Mouse (Mus musculus): ENCODE data around the gene Tex13b. TPM values are rescaled to one million over a fixed set of nuclear protein-coding genes. Genes with fewer than 3 reads are reported as not detected.
"Not testable (repeated sequence)": the region's sequence is repeated elsewhere in the genome, so short reads cannot be mapped to it uniquely, and the experiment has no call there.

Tex13b gene
- polyA plus RNA-seq (2015; fragmentation: Nextera tagmentation; extraction: Ambion mirVana) = not detected in 2 replicates

DNA sequence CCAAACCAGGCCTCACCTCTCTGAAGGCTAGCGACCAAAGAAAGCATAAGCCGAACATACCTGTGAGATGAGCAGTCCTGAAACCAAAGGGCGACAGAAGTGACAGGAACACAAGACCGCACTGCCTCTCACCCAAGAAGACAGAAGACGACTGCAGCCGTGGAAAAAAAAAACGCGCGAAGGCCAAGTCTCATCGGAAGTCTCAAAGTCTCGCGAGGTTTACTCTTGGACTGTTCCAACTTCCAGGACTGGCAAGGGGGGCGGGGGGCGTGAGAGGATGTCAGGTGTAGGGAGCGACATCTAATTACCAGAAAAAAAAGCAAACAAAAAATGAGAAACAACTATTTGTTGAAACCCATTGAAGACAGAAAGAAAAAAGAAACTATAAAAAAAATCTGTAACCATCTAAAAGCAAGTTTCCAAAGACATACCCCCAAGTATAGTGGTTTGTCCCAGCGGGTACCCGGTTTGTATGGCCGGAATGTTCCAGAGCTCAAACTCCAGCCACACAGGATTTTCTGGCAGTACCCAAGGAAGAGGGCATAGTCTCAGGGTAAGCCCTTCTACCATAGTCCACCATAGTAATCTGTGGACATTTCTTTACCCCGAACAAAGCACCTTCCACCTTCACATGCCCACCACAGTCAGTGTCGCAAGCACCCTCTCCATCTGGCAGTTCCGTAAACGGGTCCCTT lies at the start of gene Tex13b:
Gene Tex13b (minus strand): TSS at position 122 of the 695 bp plus-strand sequence.
- no peaks in the 10 kb centered on the region for H3K4me1 ChIP-seq (ENCODE audit: control insufficient read depth, insufficient read depth, low read depth, low read length)

DNA sequence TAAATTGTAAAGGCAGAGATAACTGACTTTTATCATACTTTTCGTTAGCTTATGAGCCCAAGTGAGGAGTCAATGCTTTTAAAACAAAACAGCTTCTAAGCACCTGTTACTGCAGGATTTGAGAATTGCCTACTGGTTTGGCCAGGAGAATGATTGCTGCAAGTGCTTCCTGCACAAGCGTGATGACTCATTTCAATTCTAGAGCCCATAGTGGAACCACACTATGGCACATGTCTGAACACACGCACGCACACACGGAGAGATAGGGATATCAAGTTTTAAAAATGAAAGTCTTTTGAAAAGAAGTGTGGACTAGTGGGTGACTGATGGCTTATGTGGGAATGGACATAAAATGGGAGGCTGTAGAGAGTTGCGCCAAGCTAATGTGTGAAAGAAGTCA lies 49.5 kb upstream of the Tex13b start:
- ATAC-seq = no peak
- Histone ChIP-seq H3K27me3 (replicated peaks; ENCODE audit: control insufficient read depth, insufficient read depth, low read length) (no peaks in the 10 kb centered on the region), H3K4me3 (ENCODE audit: low read length) (no peak overlapping the region), H3K4me1 (ENCODE audit: control insufficient read depth, insufficient read depth, low read depth, low read length) (no peaks in the 10 kb centered on the region), H3K9ac (ENCODE audit: low read depth, low read length) (no peak overlapping the region), H3K36me3 (ENCODE audit: control insufficient read depth, insufficient read depth, low read length) (no peaks in the 10 kb centered on the region), H3K9me3 (ENCODE audit: control insufficient read depth, low read length) (no peaks in the 10 kb centered on the region), H3K4me2 (ENCODE audit: low read length) (no peak overlapping the region), H3K27ac (ENCODE audit: low read depth, low read length) (no peak overlapping the region)
- WGBS = 92% methylated on average over 6 of the region's 6 CpGs

More for the DNA sequence above, at the start of gene Tex13b:
- no peaks in the 10 kb centered on the region for H3K9me3 ChIP-seq (ENCODE audit: control insufficient read depth, low read length)
- no peak within 1 kb of the TSS for H3K9ac ChIP-seq (ENCODE audit: low read depth, low read length)
- no peaks in the 10 kb centered on the region for H3K36me3 ChIP-seq (ENCODE audit: control insufficient read depth, insufficient read depth, low read length)
- H3K27ac ChIP-seq (ENCODE audit: low read depth, low read length) = no peak within 1 kb of the TSS
- WGBS = 95% methylated on average over 22 of the region's 22 CpGs
- H3K4me3 ChIP-seq (ENCODE audit: low read length) = no peak within 1 kb of the TSS
- ATAC-seq = no peak
- no peaks in the 10 kb centered on the region; the same call in 1 of the 2 replicates for H3K27me3 ChIP-seq (replicated peaks; ENCODE audit: control insufficient read depth, insufficient read depth, low read length)
- no peak within 1 kb of the TSS for H3K4me2 ChIP-seq (ENCODE audit: low read length)

DNA sequence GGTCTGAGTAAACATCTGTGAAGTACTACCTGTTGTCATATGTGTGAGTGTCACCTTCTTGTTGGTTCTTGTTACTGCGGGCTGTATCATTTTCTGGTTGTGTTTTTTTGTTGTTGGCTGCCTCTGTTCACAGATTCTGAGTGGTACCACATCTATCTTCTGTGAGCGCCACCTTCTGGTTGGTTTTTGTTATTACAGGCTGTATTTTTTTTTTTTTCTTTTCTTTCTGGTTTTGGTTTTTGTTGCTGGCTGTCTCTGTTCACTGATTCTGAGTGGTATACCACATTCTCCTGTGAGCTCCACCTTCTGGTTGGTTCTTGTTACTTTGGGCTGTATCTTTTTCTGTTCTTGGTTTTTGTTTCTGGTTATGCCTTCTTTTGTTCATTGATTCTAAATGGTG lies 44.2 kb upstream of the Tex13b start:
- no peak overlapping the region for H3K9ac ChIP-seq (ENCODE audit: low read depth, low read length)
- 50% methylated on average over 2 of the region's 2 CpGs for WGBS
- ATAC-seq = no peak; the same call in 1 of the 2 replicates
- no peaks in the 10 kb centered on the region for H3K27me3 ChIP-seq (replicated peaks; ENCODE audit: control insufficient read depth, insufficient read depth, low read length)
- no peaks in the 10 kb centered on the region for H3K9me3 ChIP-seq (ENCODE audit: control insufficient read depth, low read length)
- no peak overlapping the region for H3K27ac ChIP-seq (ENCODE audit: low read depth, low read length)
- no peak overlapping the region for H3K4me3 ChIP-seq (ENCODE audit: low read length)
- no peak overlapping the region for H3K4me2 ChIP-seq (ENCODE audit: low read length)
- H3K4me1 ChIP-seq (ENCODE audit: control insufficient read depth, insufficient read depth, low read depth, low read length) = no peaks in the 10 kb centered on the region
- no peaks in the 10 kb centered on the region for H3K36me3 ChIP-seq (ENCODE audit: control insufficient read depth, insufficient read depth, low read length)

DNA sequence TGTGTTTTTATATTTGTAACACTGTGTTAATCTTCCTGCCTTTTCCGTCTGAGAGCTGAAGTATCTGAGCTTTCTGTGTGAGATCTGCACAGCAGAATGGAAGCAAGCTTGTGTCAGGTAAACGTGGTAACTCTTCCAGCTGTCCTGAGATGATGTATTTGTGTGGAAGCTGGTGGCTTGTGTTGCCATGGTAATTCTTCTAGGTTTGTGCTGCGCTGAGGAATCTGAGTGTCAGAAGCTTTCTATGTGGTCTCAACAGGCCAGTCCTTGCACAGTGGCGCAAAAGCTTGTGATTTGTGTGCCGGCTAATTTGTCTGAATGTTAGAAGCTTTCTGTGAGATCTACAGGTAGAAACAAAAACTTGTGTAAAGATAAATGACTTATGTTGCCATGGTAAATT lies 43.8 kb upstream of the Tex13b start:
- WGBS = 60% methylated on average over 5 of the region's 5 CpGs
- not testable (repeated sequence) for H3K27me3 ChIP-seq (replicated peaks; ENCODE audit: control insufficient read depth, insufficient read depth, low read length); H3K27ac ChIP-seq (ENCODE audit: low read depth, low read length); H3K9me3 ChIP-seq (ENCODE audit: control insufficient read depth, low read length); H3K9ac ChIP-seq (ENCODE audit: low read depth, low read length); H3K4me2 ChIP-seq (ENCODE audit: low read length); H3K36me3 ChIP-seq (ENCODE audit: control insufficient read depth, insufficient read depth, low read length); H3K4me3 ChIP-seq (ENCODE audit: low read length); H3K4me1 ChIP-seq (ENCODE audit: control insufficient read depth, insufficient read depth, low read depth, low read length)
- peak; percentile 76; the same call in 1 of the 2 replicates for ATAC-seq

DNA sequence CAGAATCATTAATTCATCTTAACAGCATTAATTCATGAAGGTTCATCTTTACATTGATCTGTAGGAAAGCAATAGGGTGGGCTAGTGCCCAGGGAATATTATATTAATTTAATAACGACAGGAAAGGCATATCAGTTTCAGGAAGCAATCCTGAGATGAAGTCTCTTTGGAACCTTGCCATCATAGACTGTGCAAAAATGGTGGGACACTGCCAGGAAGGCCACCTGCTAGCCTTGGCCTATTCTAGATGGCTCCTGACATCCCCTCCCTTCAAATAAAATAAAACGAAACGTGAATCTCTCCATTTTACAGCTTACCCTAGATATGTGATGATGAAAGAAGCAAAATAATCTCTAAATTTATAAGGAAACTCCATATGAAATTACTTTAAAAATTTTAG lies 41.3 kb upstream of the Tex13b start:
- Histone ChIP-seq H3K36me3 (ENCODE audit: control insufficient read depth, insufficient read depth, low read length) (no peaks in the 10 kb centered on the region), H3K9me3 (ENCODE audit: control insufficient read depth, low read length) (no peaks in the 10 kb centered on the region), H3K4me1 (ENCODE audit: control insufficient read depth, insufficient read depth, low read depth, low read length) (no peaks in the 10 kb centered on the region), H3K4me3 (ENCODE audit: low read length) (no peak overlapping the region), H3K4me2 (ENCODE audit: low read length) (no peak overlapping the region), H3K9ac (ENCODE audit: low read depth, low read length) (no peak overlapping the region), H3K27me3 (replicated peaks; ENCODE audit: control insufficient read depth, insufficient read depth, low read length) (no peaks in the 10 kb centered on the region), H3K27ac (ENCODE audit: low read depth, low read length) (no peak overlapping the region)
- ATAC-seq = no peak
- 64% methylated on average over 3 of the region's 3 CpGs for WGBS

DNA sequence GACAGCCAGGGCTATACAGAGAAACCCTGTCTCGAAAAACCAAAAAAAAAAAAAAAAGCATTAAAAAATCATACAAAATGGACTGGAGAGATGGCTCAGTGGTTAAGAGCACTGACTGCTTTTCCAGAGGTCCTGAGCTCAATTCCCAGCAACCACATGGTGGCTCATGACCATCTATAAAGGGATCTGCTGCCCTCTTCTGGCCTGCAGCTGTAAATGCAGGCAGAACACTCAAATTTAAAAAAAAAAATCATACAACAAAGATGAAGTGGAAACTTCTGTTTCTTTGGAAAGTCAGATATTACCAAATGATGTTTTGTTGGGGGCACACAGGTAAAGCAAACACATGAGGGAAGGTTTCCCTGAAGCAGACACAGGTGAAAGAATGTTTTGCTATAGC lies 32.2 kb upstream of the Tex13b start:
- not testable (repeated sequence) for H3K4me3 ChIP-seq (ENCODE audit: low read length); H3K4me1 ChIP-seq (ENCODE audit: control insufficient read depth, insufficient read depth, low read depth, low read length); H3K27me3 ChIP-seq (replicated peaks; ENCODE audit: control insufficient read depth, insufficient read depth, low read length); H3K36me3 ChIP-seq (ENCODE audit: control insufficient read depth, insufficient read depth, low read length); ATAC-seq; H3K9me3 ChIP-seq (ENCODE audit: control insufficient read depth, low read length); H3K4me2 ChIP-seq (ENCODE audit: low read length); H3K9ac ChIP-seq (ENCODE audit: low read depth, low read length); H3K27ac ChIP-seq (ENCODE audit: low read depth, low read length)
- 50% methylated on average over 1 of the region's 1 CpGs for WGBS

DNA sequence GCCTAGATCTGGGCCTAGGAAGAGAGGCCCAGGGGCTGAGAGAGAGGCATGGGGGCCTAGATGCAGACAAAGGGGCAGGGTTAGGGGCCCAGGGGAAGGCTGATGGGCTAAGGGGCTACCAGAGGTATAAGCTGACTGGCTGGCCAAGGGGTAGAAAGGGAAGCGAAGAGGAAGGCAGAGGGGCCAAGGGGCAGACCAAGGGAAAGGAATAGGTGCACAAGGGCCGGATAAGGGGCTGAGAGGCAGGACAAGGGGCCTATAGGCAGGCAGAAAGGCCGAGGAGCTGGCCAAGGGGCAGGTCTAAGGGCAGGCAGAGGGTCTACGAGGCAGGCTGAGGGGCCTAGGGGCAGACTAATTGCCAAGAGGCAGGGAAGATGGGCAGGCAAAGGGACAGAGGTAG lies 26.7 kb upstream of the Tex13b start:
- ATAC-seq = no peak
- WGBS = 74% methylated on average over 4 of the region's 4 CpGs
- Histone ChIP-seq H3K36me3 (ENCODE audit: control insufficient read depth, insufficient read depth, low read length) (no peaks in the 10 kb centered on the region), H3K4me3 (ENCODE audit: low read length) (no peak overlapping the region), H3K9ac (ENCODE audit: low read depth, low read length) (no peak overlapping the region), H3K27ac (ENCODE audit: low read depth, low read length) (no peak overlapping the region), H3K4me1 (ENCODE audit: control insufficient read depth, insufficient read depth, low read depth, low read length) (no peaks in the 10 kb centered on the region), H3K4me2 (ENCODE audit: low read length) (no peak overlapping the region), H3K27me3 (replicated peaks; ENCODE audit: control insufficient read depth, insufficient read depth, low read length) (no peaks in the 10 kb centered on the region; the same call in 1 of the 2 replicates), H3K9me3 (ENCODE audit: control insufficient read depth, low read length) (no peaks in the 10 kb centered on the region)

DNA sequence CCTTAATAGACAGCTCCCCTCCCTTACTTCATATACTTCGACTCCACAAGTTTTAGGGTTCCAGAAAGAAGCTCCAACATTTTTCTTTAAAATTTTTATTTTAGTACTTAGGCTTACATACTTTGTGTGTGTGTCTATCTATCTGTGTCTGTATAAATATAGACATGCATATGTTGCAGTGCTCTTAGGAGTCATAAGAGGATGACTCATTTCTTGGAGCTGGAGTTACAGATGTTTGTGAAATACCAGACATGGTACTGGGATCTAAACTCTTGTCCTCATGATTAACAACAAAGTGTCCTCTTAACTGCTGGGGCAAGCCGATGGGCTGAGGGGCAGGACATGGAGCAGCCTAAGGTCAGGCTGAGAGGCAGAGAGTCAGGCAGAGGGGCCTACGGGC lies 24.8 kb upstream of the Tex13b start:
- no peak overlapping the region for H3K9ac ChIP-seq (ENCODE audit: low read depth, low read length)
- 93% methylated on average over 3 of the region's 3 CpGs for WGBS
- H3K27ac ChIP-seq (ENCODE audit: low read depth, low read length) = no peak overlapping the region
- no peaks in the 10 kb centered on the region; the same call in 1 of the 2 replicates for H3K27me3 ChIP-seq (replicated peaks; ENCODE audit: control insufficient read depth, insufficient read depth, low read length)
- H3K4me1 ChIP-seq (ENCODE audit: control insufficient read depth, insufficient read depth, low read depth, low read length) = no peaks in the 10 kb centered on the region
- H3K4me2 ChIP-seq (ENCODE audit: low read length) = no peak overlapping the region
- no peaks in the 10 kb centered on the region for H3K9me3 ChIP-seq (ENCODE audit: control insufficient read depth, low read length)
- no peaks in the 10 kb centered on the region for H3K36me3 ChIP-seq (ENCODE audit: control insufficient read depth, insufficient read depth, low read length)
- ATAC-seq = no peak
- no peak overlapping the region for H3K4me3 ChIP-seq (ENCODE audit: low read length)

DNA sequence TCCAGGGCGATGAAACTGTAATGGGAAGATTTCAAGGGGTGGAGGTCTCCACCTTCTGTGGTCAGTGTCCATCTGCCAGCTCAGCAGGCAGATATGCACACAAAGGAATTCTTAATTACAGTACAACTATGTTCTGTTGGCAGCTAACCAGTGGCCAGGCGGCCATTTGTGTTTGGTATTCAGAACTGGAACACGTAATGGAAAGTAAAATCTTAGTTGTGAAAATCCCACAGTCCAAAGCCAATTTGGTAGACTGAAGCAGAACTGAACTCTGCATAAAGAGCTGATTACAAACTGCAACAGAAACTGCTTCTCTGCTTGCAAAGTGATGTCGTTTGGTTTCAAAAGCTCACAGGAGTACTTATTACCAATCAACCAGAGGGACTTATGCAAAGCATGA lies 18.5 kb upstream of the Tex13b start:
- H3K4me2 ChIP-seq (ENCODE audit: low read length) = no peak overlapping the region
- no peak overlapping the region for H3K27ac ChIP-seq (ENCODE audit: low read depth, low read length)
- WGBS = 64% methylated on average over 4 of the region's 4 CpGs
- H3K4me1 ChIP-seq (ENCODE audit: control insufficient read depth, insufficient read depth, low read depth, low read length) = no peaks in the 10 kb centered on the region
- H3K36me3 ChIP-seq (ENCODE audit: control insufficient read depth, insufficient read depth, low read length) = no peaks in the 10 kb centered on the region
- no peak for ATAC-seq
- no peak overlapping the region for H3K4me3 ChIP-seq (ENCODE audit: low read length)
- no peak overlapping the region for H3K9ac ChIP-seq (ENCODE audit: low read depth, low read length)
- H3K27me3 ChIP-seq (replicated peaks; ENCODE audit: control insufficient read depth, insufficient read depth, low read length) = peaks cover 4% of the 10 kb centered on the region; the same call in 1 of the 2 replicates
- H3K9me3 ChIP-seq (ENCODE audit: control insufficient read depth, low read length) = no peaks in the 10 kb centered on the region

All from hindbrain, embryonic 16.5 days (tissue).